Mouse (Mus musculus) large intestine, adult 2 months (tissue): Measurements from ENCODE around the gene Stox2. TPM values are rescaled to one million over a fixed set of nuclear protein-coding genes. Genes with fewer than 3 reads are reported as not detected.

ENCODE experiments used
- DNase-seq: peaks from one replicate; pipeline ENCODE4 v3.0.0-alpha.2; 2012; ENCODE audit warnings: low read depth, low spot score
- WGBS: fragments of 180-500 bp; shearing (Covaris S2); methylation state at CpG from one replicate; pipeline ENCODE4 v1.1.7; 2018; 5-methylcytosine and 5-hydroxymethylcytosine counted together
- polyA plus RNA-seq: library from polyadenylated mRNA; depleted of rRNA; stranded (reverse); fragments of >200 nt; gene quantifications from 2 replicates; pipeline ENCODE4 v1.2.3, GENCODE M21; 2012; rRNA removed

Gene Stox2
- polyA plus RNA-seq, 1 experiment: 1.3 TPM

GRCm38 (mm10) chr8:47136047-47136446 is 310.1 kb downstream of the Stox2 start:
- 34% methylated on average over 5 of the region's 5 CpGs for WGBS

GRCm38 (mm10) chr8:47135586-47135985 is 310.6 kb downstream of the Stox2 start:
- no peak for DNase-seq
- 8% methylated on average over 9 of the region's 9 CpGs for WGBS

More at GRCm38 (mm10) chr8:47136047-47136446, 310.1 kb downstream of the Stox2 start:
- DNase-seq: no peak

- 65% methylated on average over 11 of the region's 11 CpGs for WGBS
- DNase-seq: no peak
Observed at GRCm38 (mm10) chr8:47134736-47135135, 311.4 kb downstream of the Stox2 start.

GRCm38 (mm10) chr8:47133381-47133780 is 312.8 kb downstream of the Stox2 start:
- WGBS: 72% methylated on average over 3 of the region's 3 CpGs
- DNase-seq: no peak

Other genes starting within 250 kb of the Stox2 start
- gene Trappc11, start 87.1 kb upstream of the Stox2 start, polyA plus RNA-seq: 15.4 and 22.2 TPM in 2 replicates
- gene Rwdd4a, start 87.3 kb upstream of the Stox2 start, polyA plus RNA-seq: 9.4 and 11.1 TPM in 2 replicates
- gene Ing2, start 229.2 kb upstream of the Stox2 start, polyA plus RNA-seq: 2.4 and 4.4 TPM in 2 replicates